ENCODE assay signal across 9 mouse cellular contexts in the genomic region with DNA sequence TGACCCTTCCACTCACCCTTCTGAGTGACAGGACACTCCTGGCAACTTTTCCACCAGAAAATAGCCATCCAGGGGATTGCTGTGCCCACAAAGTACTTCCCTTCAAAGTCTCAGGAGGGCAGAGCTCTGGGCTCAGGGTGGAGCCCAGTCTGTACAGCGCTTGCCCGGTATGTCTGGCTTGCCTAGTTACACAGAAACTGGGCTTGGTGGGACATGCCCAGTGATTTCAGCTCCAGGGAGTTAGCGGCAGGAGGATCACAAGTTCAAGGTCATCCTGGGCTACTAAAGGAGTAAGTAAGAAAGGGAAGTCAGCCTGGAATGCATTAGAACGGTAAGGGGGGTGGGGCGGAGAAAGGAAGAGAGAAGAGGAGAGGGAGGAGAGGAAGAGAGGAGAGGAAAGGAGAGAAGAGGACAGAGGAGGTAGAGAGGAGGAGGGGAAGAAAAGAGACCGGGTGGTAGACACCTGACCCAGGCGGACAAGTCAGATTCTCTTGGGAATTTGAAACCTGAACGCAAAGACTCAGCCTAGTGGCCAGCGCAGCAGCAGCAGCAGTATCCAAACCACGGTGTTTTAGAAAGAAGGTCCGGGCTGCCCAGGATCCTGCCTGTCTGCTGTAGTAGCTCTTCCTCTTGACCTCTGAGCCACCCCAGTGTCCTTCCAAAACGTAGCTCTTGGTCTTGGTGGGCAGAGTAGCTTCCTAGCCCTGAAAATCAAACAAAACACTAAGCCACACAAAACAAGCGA. TPM values are rescaled to one million over a fixed set of nuclear protein-coding genes. Genes with fewer than 3 reads are reported as not detected.
DNase-seq lines count a peak whose midpoint lies in the region; ATAC-seq lines count a peak whose summit lies in the region.
"Had no signal": no experiment of that assay in that cellular context is flagged by ENCODE, and none has a peak within 500 bp of the region (broad histone marks: within the 10 kb centered on the region; RNA-seq: fewer than 3 reads in every experiment).

No protein-coding gene starts in this region.

- ATAC-seq in forebrain, embryonic 11.5 days (replicated peaks; ENCODE audit: low FRiP score), result no peak
- ATAC-seq in forebrain, embryonic 14.5 days, result no peak
- no peak for ATAC-seq in hindbrain, embryonic 13.5 days (ENCODE audit: low FRiP score)
- peak; percentile 38; the same call in 1 of the 2 replicates for ATAC-seq in liver, embryonic 11.5 days (replicated peaks; ENCODE audit: low FRiP score)
- no peak for ATAC-seq in neural tube, embryonic 12.5 days (ENCODE audit: low FRiP score, low read depth)
- ATAC-seq: Patski had no signal

- H3K4me1 ChIP-seq in forebrain, embryonic 11.5 days (replicated peaks; ENCODE audit: control insufficient read depth, insufficient read depth, low read length), result no peaks in the 10 kb centered on the region
- no peaks in the 10 kb centered on the region for H3K4me1 ChIP-seq in forebrain, embryonic 14.5 days (ENCODE audit: control insufficient read depth, insufficient read depth, low read length)
- H3K4me1 ChIP-seq in hindbrain, embryonic 13.5 days (replicated peaks), result no peaks in the 10 kb centered on the region
- H3K4me1 ChIP-seq in liver, embryonic 11.5 days (replicated peaks; ENCODE audit: control insufficient read depth, insufficient read depth, low read length), result peaks cover 9% of the 10 kb centered on the region
- H3K4me1 ChIP-seq in neural tube, embryonic 12.5 days, result no peaks in the 10 kb centered on the region; the same call in 1 of the 2 replicates

- 25% methylated on average over 13 of the region's 13 CpGs for WGBS in forebrain, embryonic 11.5 days
- 32% methylated on average over 13 of the region's 13 CpGs for WGBS in forebrain, embryonic 14.5 days
- WGBS in hindbrain, embryonic 13.5 days, result 26% methylated on average over 13 of the region's 13 CpGs
- WGBS in liver, embryonic 11.5 days, result 17% methylated on average over 13 of the region's 13 CpGs
- WGBS in neural tube, embryonic 12.5 days, result 28% methylated on average over 13 of the region's 13 CpGs

- no peaks in the 10 kb centered on the region for H3K9me3 ChIP-seq in forebrain, embryonic 11.5 days (ENCODE audit: control insufficient read depth, low read length)
- H3K9me3 ChIP-seq in forebrain, embryonic 14.5 days (replicated peaks; ENCODE audit: control insufficient read depth, low read length), result no peaks in the 10 kb centered on the region
- no peaks in the 10 kb centered on the region for H3K9me3 ChIP-seq in hindbrain, embryonic 13.5 days
- H3K9me3 ChIP-seq in liver, embryonic 11.5 days (ENCODE audit: control insufficient read depth, low read length), result no peaks in the 10 kb centered on the region
- no peaks in the 10 kb centered on the region for H3K9me3 ChIP-seq in neural tube, embryonic 12.5 days

- no peaks in the 10 kb centered on the region for H3K27me3 ChIP-seq in forebrain, embryonic 11.5 days (ENCODE audit: control insufficient read depth, insufficient read depth, low read length)
- no peaks in the 10 kb centered on the region for H3K27me3 ChIP-seq in forebrain, embryonic 14.5 days (replicated peaks; ENCODE audit: control insufficient read depth, insufficient read depth, low read length)
- H3K27me3 ChIP-seq in hindbrain, embryonic 13.5 days, result no peaks in the 10 kb centered on the region
- no peaks in the 10 kb centered on the region for H3K27me3 ChIP-seq in liver, embryonic 11.5 days (replicated peaks; ENCODE audit: control insufficient read depth, insufficient read depth, low read length)
- H3K27me3 ChIP-seq in neural tube, embryonic 12.5 days (replicated peaks), result no peaks in the 10 kb centered on the region
- H3K27me3 ChIP-seq: Patski had no signal

- H3K4me2 ChIP-seq in forebrain, embryonic 11.5 days (ENCODE audit: low read depth, low read length, severe bottlenecking), result no peak overlapping the region
- no peak overlapping the region for H3K4me2 ChIP-seq in forebrain, embryonic 14.5 days (ENCODE audit: low read length)
- peak overlapping the region; percentile 17 for H3K4me2 ChIP-seq in hindbrain, embryonic 13.5 days
- H3K4me2 ChIP-seq in liver, embryonic 11.5 days, result peak overlapping the region; percentile 61
- H3K4me2 ChIP-seq in neural tube, embryonic 12.5 days (replicated peaks), result peak overlapping the region; percentile 27

- no peak overlapping the region for H3K4me3 ChIP-seq in forebrain, embryonic 11.5 days (ENCODE audit: low read depth, low read length)
- no peak overlapping the region for H3K4me3 ChIP-seq in forebrain, embryonic 14.5 days (ENCODE audit: low read depth, low read length)
- H3K4me3 ChIP-seq in hindbrain, embryonic 13.5 days, result peak overlapping the region; percentile 1; the same call in 1 of the 2 replicates
- H3K4me3 ChIP-seq in liver, embryonic 11.5 days (ENCODE audit: low read depth, low read length), result peak overlapping the region; percentile 31
- no peak overlapping the region for H3K4me3 ChIP-seq in neural tube, embryonic 12.5 days

- H3K36me3 ChIP-seq in forebrain, embryonic 11.5 days (ENCODE audit: control insufficient read depth, insufficient read depth, low read length), result no peaks in the 10 kb centered on the region
- H3K36me3 ChIP-seq in forebrain, embryonic 14.5 days (ENCODE audit: control insufficient read depth, insufficient read depth, low read length), result no peaks in the 10 kb centered on the region
- H3K36me3 ChIP-seq in hindbrain, embryonic 13.5 days, result no peaks in the 10 kb centered on the region
- no peaks in the 10 kb centered on the region for H3K36me3 ChIP-seq in liver, embryonic 11.5 days (ENCODE audit: control insufficient read depth, insufficient read depth, low read length)
- H3K36me3 ChIP-seq in neural tube, embryonic 12.5 days, result no peaks in the 10 kb centered on the region

- DNase-seq in forebrain, embryonic 11.5 days (ENCODE audit: low spot score), result no peak
- no peak for DNase-seq in forebrain, embryonic 14.5 days (ENCODE audit: low spot score)
- DNase-seq in embryo, embryonic 10.5 days (ENCODE audit: low spot score), result peak; percentile 71
- peak; percentile 44 for DNase-seq in liver, embryonic 11.5 days (ENCODE audit: low spot score)
- no peak for DNase-seq in thymus, postnatal 25 days
- DNase-seq in cerebellum, postnatal 10 days, result no peak

- H3K9ac ChIP-seq in forebrain, embryonic 11.5 days (ENCODE audit: low read length), result peak overlapping the region; percentile 8; the same call in 1 of the 2 replicates
- no peak overlapping the region for H3K9ac ChIP-seq in forebrain, embryonic 14.5 days (ENCODE audit: low read length)
- H3K9ac ChIP-seq in hindbrain, embryonic 13.5 days, result no peak overlapping the region
- peak overlapping the region; percentile 52; the same call in 1 of the 2 replicates for H3K9ac ChIP-seq in liver, embryonic 11.5 days (ENCODE audit: low read depth, low read length)
- no peak overlapping the region for H3K9ac ChIP-seq in neural tube, embryonic 12.5 days

- H3K27ac ChIP-seq in forebrain, embryonic 11.5 days (ENCODE audit: low read depth, low read length), result no peak overlapping the region
- no peak overlapping the region for H3K27ac ChIP-seq in forebrain, embryonic 14.5 days (ENCODE audit: low read depth, low read length)
- peak overlapping the region; percentile 8; the same call in 1 of the 2 replicates for H3K27ac ChIP-seq in hindbrain, embryonic 13.5 days
- peak overlapping the region; percentile 56; the same call in 1 of the 2 replicates for H3K27ac ChIP-seq in liver, embryonic 11.5 days (ENCODE audit: low read depth, low read length)
- 0 out of 2 replicates have a peak overlapping the region, but pooled peaks have one; percentile 16 for H3K27ac ChIP-seq in neural tube, embryonic 12.5 days

RNA-seq across cellular contexts. Expression of a gene that starts 28.9 kb away (rescaled TPM):
- 573 and 583 TPM in 2 replicates for polyA plus RNA-seq in forebrain, embryonic 11.5 days (2014; fragmentation: Nextera tagmentation; extraction: Ambion mirVana)
- 176 and 206 TPM in 2 replicates for polyA plus RNA-seq in forebrain, embryonic 14.5 days (2014; fragmentation: Nextera tagmentation; extraction: Ambion mirVana)
- 268 and 333 TPM in 2 replicates for polyA plus RNA-seq in hindbrain, embryonic 13.5 days (2015; fragmentation: Nextera tagmentation; extraction: Ambion mirVana)
- polyA plus RNA-seq in liver, embryonic 11.5 days (2014; fragmentation: Nextera tagmentation; extraction: Ambion mirVana), result 543 and 554 TPM in 2 replicates
- 568 and 599 TPM in 2 replicates for polyA plus RNA-seq in neural tube, embryonic 12.5 days (2016; fragmentation: Nextera tagmentation; extraction: Ambion mirVana)

RNA-seq across cellular contexts. Expression of a gene that starts 59.1 kb away (rescaled TPM):
- polyA plus RNA-seq in forebrain, embryonic 11.5 days (2014; fragmentation: Nextera tagmentation; extraction: Ambion mirVana), result 28.1 and 28.6 TPM in 2 replicates
- polyA plus RNA-seq in forebrain, embryonic 14.5 days (2014; fragmentation: Nextera tagmentation; extraction: Ambion mirVana), result 33.6 and 35.2 TPM in 2 replicates
- polyA plus RNA-seq in hindbrain, embryonic 13.5 days (2015; fragmentation: Nextera tagmentation; extraction: Ambion mirVana), result 25.7 and 28.0 TPM in 2 replicates
- polyA plus RNA-seq in liver, embryonic 11.5 days (2014; fragmentation: Nextera tagmentation; extraction: Ambion mirVana), result 24.8 and 25.9 TPM in 2 replicates
- polyA plus RNA-seq in neural tube, embryonic 12.5 days (2016; fragmentation: Nextera tagmentation; extraction: Ambion mirVana), result 25.1 and 27.8 TPM in 2 replicates

Comparison
In these comparisons a context has a peak if more than half of its experiments do, and no peak if none do; other contexts are left out.
1. H3K9ac ChIP-seq: peak in forebrain, embryonic 11.5 days (single experiment) and liver, embryonic 11.5 days (single experiment); none in forebrain, embryonic 14.5 days (single experiment), hindbrain, embryonic 13.5 days (single experiment) and neural tube, embryonic 12.5 days (single experiment).
2. DNase-seq: peak in embryo, embryonic 10.5 days (single experiment) and liver, embryonic 11.5 days (single experiment); none in forebrain, embryonic 11.5 days (single experiment), forebrain, embryonic 14.5 days (single experiment), thymus, postnatal 25 days (single experiment) and cerebellum, postnatal 10 days (0 of 2).
3. H3K27ac ChIP-seq: peak in hindbrain, embryonic 13.5 days (single experiment), liver, embryonic 11.5 days (single experiment) and neural tube, embryonic 12.5 days (single experiment); none in forebrain, embryonic 11.5 days (single experiment) and forebrain, embryonic 14.5 days (single experiment).
4. H3K4me2 ChIP-seq: peak in hindbrain, embryonic 13.5 days (single experiment), liver, embryonic 11.5 days (single experiment) and neural tube, embryonic 12.5 days (single experiment); none in forebrain, embryonic 11.5 days (single experiment) and forebrain, embryonic 14.5 days (single experiment).
5. H3K4me3 ChIP-seq: peak in hindbrain, embryonic 13.5 days (single experiment) and liver, embryonic 11.5 days (single experiment); none in forebrain, embryonic 11.5 days (single experiment), forebrain, embryonic 14.5 days (single experiment) and neural tube, embryonic 12.5 days (single experiment).